Mouse (Mus musculus) hindbrain, embryonic 16.5 days (tissue): Measurements from ENCODE around the gene Pxn. TPM values are rescaled to one million over a fixed set of nuclear protein-coding genes. Genes with fewer than 3 reads are reported as not detected.

Experiments used
- ATAC-seq: fragments of 200-750 bp; cut with Nextera tagmentation; 2 replicates; pipeline ENCODE4 v1.8.0; 2017; ENCODE audit warnings: moderate TSS enrichment, moderate library complexity
- H3K27ac ChIP-seq: fragments of 300-500 bp; sonication (generic); 2 replicates; pipeline ENCODE4 v1.5.1; 2014; ENCODE audit warnings: low read depth, mild to moderate bottlenecking, control low read depth, low read length, moderate library complexity
- H3K27me3 ChIP-seq: fragments of 300-500 bp; sonication (generic); replicated peaks from 2 replicates; pipeline ENCODE4 v1.6.1; 2014; ENCODE audit warnings: low read length; ENCODE audit not compliant: control insufficient read depth, insufficient read depth
- H3K36me3 ChIP-seq: fragments of 300-500 bp; sonication (generic); 2 replicates; pipeline ENCODE4 v1.6.1; 2014; ENCODE audit warnings: mild to moderate bottlenecking, low read length, moderate library complexity, mixed read lengths; ENCODE audit not compliant: control insufficient read depth, insufficient read depth
- H3K4me1 ChIP-seq: fragments of 300-500 bp; sonication (generic); 2 replicates; pipeline ENCODE4 v1.6.1; 2014; ENCODE audit warnings: low read depth, low read length; ENCODE audit not compliant: control insufficient read depth, insufficient read depth
- H3K4me2 ChIP-seq: fragments of 300-500 bp; sonication (generic); 2 replicates; pipeline ENCODE4 v1.6.1; 2014; ENCODE audit warnings: mild to moderate bottlenecking, low read length, control low read depth, moderate library complexity
- H3K4me3 ChIP-seq: fragments of 300-500 bp; sonication (generic); 2 replicates; pipeline ENCODE4 v1.5.1; 2014; ENCODE audit warnings: mild to moderate bottlenecking, low read length, control low read depth, moderate library complexity
- H3K9ac ChIP-seq: fragments of 300-500 bp; sonication (generic); 2 replicates; pipeline ENCODE4 v1.6.1; 2014; ENCODE audit warnings: low read depth, mild to moderate bottlenecking, control low read depth, low read length, moderate library complexity
- H3K9me3 ChIP-seq: fragments of 300-500 bp; sonication (generic); 2 replicates; pipeline ENCODE4 v1.6.1; 2014; ENCODE audit warnings: mild to moderate bottlenecking, low read length, moderate library complexity; ENCODE audit not compliant: control insufficient read depth
- WGBS: fragments of 180-500 bp; shearing (Covaris S2); extraction: QIAGEN DNeasy Blood & Tissue Kit; methylation state at CpG from one replicate; pipeline ENCODE4 v1.1.7; 2014; 5-methylcytosine and 5-hydroxymethylcytosine counted together
- polyA plus RNA-seq: library from polyadenylated mRNA; unstranded; fragments of >200 nt; fragmentation: Nextera tagmentation; extraction: Ambion mirVana; gene quantifications from 2 replicates; pipeline ENCODE4 v1.2.1, GENCODE M21; 2015

The Pxn gene
- polyA plus RNA-seq, 1 experiment from 2014 or later, result 19.1 TPM

GRCm38 (mm10) chr5:115560336-115560905, 53.9 kb downstream of the Pxn start:
- peak overlapping the region; percentile 77 for H3K4me2 ChIP-seq
- H3K27me3 ChIP-seq, result no peaks in the 10 kb centered on the region
- peaks cover 17% of the 10 kb centered on the region for H3K36me3 ChIP-seq
- ATAC-seq, result no peak
- WGBS, result 45% methylated on average over 13 of the region's 13 CpGs
- H3K9ac ChIP-seq, result peak overlapping the region; percentile 98
- peak overlapping the region; percentile 87 for H3K4me3 ChIP-seq
- no peak overlapping the region for H3K27ac ChIP-seq
- peaks cover 14% of the 10 kb centered on the region for H3K4me1 ChIP-seq
- no peaks in the 10 kb centered on the region for H3K9me3 ChIP-seq

GRCm38 (mm10) chr5:115563771-115564585, 57.5 kb downstream of the Pxn start:
- Histone ChIP-seq H3K27ac (no peak overlapping the region), H3K9me3 (no peaks in the 10 kb centered on the region), H3K4me2 (peak overlapping the region; percentile 77), H3K27me3 (no peaks in the 10 kb centered on the region), H3K9ac (no peak overlapping the region), H3K4me3 (peak overlapping the region; percentile 88; the same call in 1 of the 2 replicates), H3K4me1 (peaks cover 24% of the 10 kb centered on the region), H3K36me3 (peaks cover 17% of the 10 kb centered on the region)
- 45% methylated on average over 5 of the region's 5 CpGs for WGBS
- no peak for ATAC-seq

- 2% methylated on average over 55 of the region's 55 CpGs for WGBS
- peak within 1 kb of the TSS; percentile 77 for H3K4me2 ChIP-seq
- ATAC-seq, result peak; percentile 94
These were observed 58.4 kb downstream of the Pxn start, which contains the start of gene Gcn1l1 for GRCm38 (mm10) chr5:115564737-115565393. Gcn1l1 (plus strand) TSS chr5:115565254.

DNA sequence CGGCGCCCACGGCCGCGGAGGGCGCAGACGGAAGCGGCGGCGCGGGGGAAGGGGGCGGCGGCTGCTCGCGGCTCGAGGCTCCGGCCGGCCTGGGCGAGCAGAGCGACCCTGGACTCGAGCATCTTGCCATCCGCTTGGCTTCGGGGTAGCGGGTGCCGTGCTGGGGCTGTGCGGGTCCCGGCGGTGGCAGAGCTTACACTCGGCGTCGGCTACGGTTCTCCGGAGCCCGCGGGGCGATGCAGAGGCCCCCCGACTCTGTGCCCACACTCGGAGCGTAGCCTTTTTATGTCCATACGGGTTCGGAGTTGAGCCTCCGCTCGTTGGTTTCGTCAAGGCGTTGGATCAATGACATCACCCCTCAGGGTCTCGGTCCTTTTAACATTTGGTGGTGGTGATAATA, 58.9 kb downstream of the Pxn start:
- Histone ChIP-seq H3K36me3 (peaks cover 17% of the 10 kb centered on the region), H3K4me2 (peak overlapping the region; percentile 77), H3K9me3 (no peaks in the 10 kb centered on the region), H3K4me1 (peaks cover 19% of the 10 kb centered on the region), H3K27ac (peak overlapping the region; percentile 76), H3K27me3 (no peaks in the 10 kb centered on the region), H3K4me3 (peak overlapping the region; percentile 88), H3K9ac (peak overlapping the region; percentile 95)
- under 1% methylated on average over 42 of the region's 46 CpGs for WGBS
- peak; percentile 34 for ATAC-seq

More at GRCm38 (mm10) chr5:115564737-115565393, 58.4 kb downstream of the Pxn start, which contains the start of gene Gcn1l1:
- Histone ChIP-seq H3K9me3 (no peaks in the 10 kb centered on the region), H3K27me3 (no peaks in the 10 kb centered on the region), H3K27ac (peak within 1 kb of the TSS; percentile 76), H3K4me3 (peak within 1 kb of the TSS; percentile 88), H3K4me1 (peaks cover 24% of the 10 kb centered on the region), H3K36me3 (peaks cover 17% of the 10 kb centered on the region), H3K9ac (peak within 1 kb of the TSS; percentile 95)

GRCm38 (mm10) chr5:115568681-115569080, 62.2 kb downstream of the Pxn start:
- no peak overlapping the region for H3K4me2 ChIP-seq
- no peak overlapping the region for H3K27ac ChIP-seq
- no peak for ATAC-seq
- H3K4me1 ChIP-seq, result peaks cover 15% of the 10 kb centered on the region
- no peak overlapping the region for H3K4me3 ChIP-seq
- H3K27me3 ChIP-seq, result no peaks in the 10 kb centered on the region
- H3K9me3 ChIP-seq, result no peaks in the 10 kb centered on the region
- WGBS, result 50% methylated on average over 10 of the region's 10 CpGs
- no peak overlapping the region for H3K9ac ChIP-seq
- peaks cover 10% of the 10 kb centered on the region; the same call in 1 of the 2 replicates for H3K36me3 ChIP-seq

DNA sequence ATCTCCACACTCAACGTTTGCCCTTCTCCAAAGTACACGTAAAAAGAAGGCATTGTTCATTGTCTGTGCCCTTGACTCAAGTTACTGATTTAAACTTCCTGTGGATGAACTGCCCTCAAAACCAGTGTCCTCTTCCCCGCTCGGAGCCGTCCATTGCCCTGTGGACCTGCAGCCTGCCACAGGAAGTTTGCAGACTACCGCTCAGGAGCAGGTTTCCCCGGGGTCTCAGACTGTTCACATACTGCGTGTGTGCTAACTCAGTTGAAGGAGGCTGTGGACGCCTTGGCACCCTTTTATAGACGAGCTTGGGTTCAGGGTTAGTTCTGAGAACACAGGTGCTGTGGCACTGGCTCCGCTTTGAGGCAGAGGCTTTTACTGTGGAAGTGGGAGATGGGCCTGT, 62.8 kb downstream of the Pxn start:
- H3K4me2 ChIP-seq, result no peak overlapping the region
- no peak overlapping the region for H3K4me3 ChIP-seq
- peaks cover 15% of the 10 kb centered on the region for H3K4me1 ChIP-seq
- H3K36me3 ChIP-seq, result peaks cover 8% of the 10 kb centered on the region; the same call in 1 of the 2 replicates
- H3K9ac ChIP-seq, result no peak overlapping the region
- no peak for ATAC-seq
- H3K9me3 ChIP-seq, result no peaks in the 10 kb centered on the region
- no peaks in the 10 kb centered on the region for H3K27me3 ChIP-seq
- H3K27ac ChIP-seq, result no peak overlapping the region
- WGBS, result 77% methylated on average over 11 of the region's 11 CpGs

- H3K9ac ChIP-seq, result no peak overlapping the region
- no peaks in the 10 kb centered on the region for H3K9me3 ChIP-seq
- peaks cover 12% of the 10 kb centered on the region for H3K36me3 ChIP-seq
- H3K4me3 ChIP-seq, result no peak overlapping the region
- no peak overlapping the region for H3K4me2 ChIP-seq
- no peaks in the 10 kb centered on the region for H3K27me3 ChIP-seq
- H3K27ac ChIP-seq, result no peak overlapping the region
- peaks cover 12% of the 10 kb centered on the region for H3K4me1 ChIP-seq
- ATAC-seq, result no peak
- 74% methylated on average over 4 of the region's 4 CpGs for WGBS
These were observed 63.2 kb downstream of the Pxn start for GRCm38 (mm10) chr5:115569721-115570120.

- Histone ChIP-seq H3K36me3 (peaks cover 23% of the 10 kb centered on the region), H3K4me1 (peaks cover 6% of the 10 kb centered on the region), H3K4me3 (no peak overlapping the region), H3K27ac (no peak overlapping the region), H3K27me3 (no peaks in the 10 kb centered on the region), H3K9me3 (no peaks in the 10 kb centered on the region), H3K4me2 (no peak overlapping the region), H3K9ac (no peak overlapping the region)
- WGBS, result 99% methylated on average over 7 of the region's 7 CpGs
- ATAC-seq, result no peak
These were observed 64.6 kb downstream of the Pxn start for GRCm38 (mm10) chr5:115571086-115571485.
